Mouse (Mus musculus): ENCODE measurements around the gene Bpi. TPM values are rescaled to one million over a fixed set of nuclear protein-coding genes. Genes with fewer than 3 reads are reported as not detected.
A peak's percentile ranks its signal among the peaks of the same experiment; 100 is the strongest.

The Bpi gene
- polyA plus RNA-seq, 1 experiment from 2014 or later, result not detected

- Histone ChIP-seq H3K4me2 (replicated peaks) (no peak overlapping the region), H3K9me3 (replicated peaks) (no peaks in the 10 kb centered on the region), H3K27me3 (no peaks in the 10 kb centered on the region), H3K27ac (no peak overlapping the region), H3K9ac (no peak overlapping the region), H3K4me3 (no peak overlapping the region), H3K4me1 (no peaks in the 10 kb centered on the region), H3K36me3 (no peaks in the 10 kb centered on the region)
- 72% methylated on average over 4 of the region's 4 CpGs for WGBS
- no peak for ATAC-seq (ENCODE audit: low FRiP score)
Measured at GRCm38 (mm10) chr2:158245072-158245817, 12.6 kb upstream of the Bpi start.

- no peaks in the 10 kb centered on the region for H3K9me3 ChIP-seq (replicated peaks)
- H3K36me3 ChIP-seq, result no peaks in the 10 kb centered on the region
- no peak overlapping the region for H3K9ac ChIP-seq
- WGBS, result 84% methylated on average over 6 of the region's 6 CpGs
- no peak overlapping the region for H3K4me2 ChIP-seq (replicated peaks)
- no peak for ATAC-seq (ENCODE audit: low FRiP score)
- no peak overlapping the region for H3K27ac ChIP-seq
- no peak overlapping the region for H3K4me3 ChIP-seq
- H3K27me3 ChIP-seq, result no peaks in the 10 kb centered on the region
- no peaks in the 10 kb centered on the region for H3K4me1 ChIP-seq
Measured at GRCm38 (mm10) chr2:158247852-158248251, 10.0 kb upstream of the Bpi start.

- Histone ChIP-seq H3K4me1 (no peaks in the 10 kb centered on the region), H3K9ac (no peak overlapping the region), H3K27me3 (no peaks in the 10 kb centered on the region), H3K9me3 (replicated peaks) (no peaks in the 10 kb centered on the region), H3K27ac (no peak overlapping the region), H3K36me3 (no peaks in the 10 kb centered on the region), H3K4me2 (replicated peaks) (no peak overlapping the region), H3K4me3 (no peak overlapping the region)
- 62% methylated on average over 7 of the region's 7 CpGs for WGBS
- no peak for ATAC-seq (ENCODE audit: low FRiP score)
Measured at GRCm38 (mm10) chr2:158248318-158248717, 9.6 kb upstream of the Bpi start.

- no peak overlapping the region for H3K4me3 ChIP-seq
- H3K27me3 ChIP-seq, result no peaks in the 10 kb centered on the region
- H3K27ac ChIP-seq, result no peak overlapping the region
- H3K9me3 ChIP-seq (replicated peaks), result no peaks in the 10 kb centered on the region
- WGBS, result 86% methylated on average over 4 of the region's 4 CpGs
- no peaks in the 10 kb centered on the region for H3K36me3 ChIP-seq
- no peak overlapping the region for H3K4me2 ChIP-seq (replicated peaks)
- H3K9ac ChIP-seq, result no peak overlapping the region
- H3K4me1 ChIP-seq, result no peaks in the 10 kb centered on the region
- ATAC-seq (ENCODE audit: low FRiP score), result no peak
Measured at GRCm38 (mm10) chr2:158250558-158250957, 7.3 kb upstream of the Bpi start.

- H3K9ac ChIP-seq, result no peak overlapping the region
- 74% methylated on average over 5 of the region's 5 CpGs for WGBS
- peaks cover 6% of the 10 kb centered on the region; the same call in 1 of the 2 replicates for H3K4me1 ChIP-seq
- no peaks in the 10 kb centered on the region for H3K27me3 ChIP-seq
- no peaks in the 10 kb centered on the region for H3K36me3 ChIP-seq
- no peaks in the 10 kb centered on the region for H3K9me3 ChIP-seq (replicated peaks)
- no peak overlapping the region for H3K4me3 ChIP-seq
- ATAC-seq (ENCODE audit: low FRiP score), result no peak
- H3K4me2 ChIP-seq (replicated peaks), result no peak overlapping the region
- H3K27ac ChIP-seq, result no peak overlapping the region
Measured at GRCm38 (mm10) chr2:158253806-158254205, 4.1 kb upstream of the Bpi start.

- Histone ChIP-seq H3K4me1 (peaks cover 6% of the 10 kb centered on the region; the same call in 1 of the 2 replicates), H3K4me2 (replicated peaks) (no peak overlapping the region), H3K36me3 (no peaks in the 10 kb centered on the region), H3K27me3 (no peaks in the 10 kb centered on the region), H3K27ac (no peak overlapping the region), H3K9ac (no peak overlapping the region), H3K4me3 (no peak overlapping the region), H3K9me3 (replicated peaks) (no peaks in the 10 kb centered on the region)
- no peak for ATAC-seq (ENCODE audit: low FRiP score)
- WGBS, result 25% methylated on average over 5 of the region's 5 CpGs
Measured at GRCm38 (mm10) chr2:158256894-158257293, 1.0 kb upstream of the Bpi start.

GRCm38 (mm10) chr2:158258781-158259180 lies 887 bp downstream of the Bpi start:
- peaks cover 8% of the 10 kb centered on the region for H3K4me1 ChIP-seq
- H3K4me2 ChIP-seq (replicated peaks), result no peak overlapping the region
- H3K36me3 ChIP-seq, result no peaks in the 10 kb centered on the region
- no peaks in the 10 kb centered on the region for H3K27me3 ChIP-seq
- no peak overlapping the region for H3K9ac ChIP-seq
- no peak overlapping the region for H3K27ac ChIP-seq
- WGBS, result 8% methylated on average over 12 of the region's 12 CpGs
- no peaks in the 10 kb centered on the region for H3K9me3 ChIP-seq (replicated peaks)
- 0 out of 2 replicates have a peak, but pooled peaks have one; percentile 6 for ATAC-seq (ENCODE audit: low FRiP score)
- no peak overlapping the region for H3K4me3 ChIP-seq

GRCm38 (mm10) chr2:158259498-158259897 lies 1.6 kb downstream of the Bpi start:
- no peaks in the 10 kb centered on the region for H3K9me3 ChIP-seq (replicated peaks)
- no peak for ATAC-seq (ENCODE audit: low FRiP score)
- WGBS, result 72% methylated on average over 8 of the region's 8 CpGs
- no peak overlapping the region for H3K9ac ChIP-seq
- no peaks in the 10 kb centered on the region for H3K36me3 ChIP-seq
- no peak overlapping the region for H3K4me3 ChIP-seq
- no peak overlapping the region for H3K4me2 ChIP-seq (replicated peaks)
- H3K4me1 ChIP-seq, result peaks cover 8% of the 10 kb centered on the region
- no peak overlapping the region for H3K27ac ChIP-seq
- no peaks in the 10 kb centered on the region for H3K27me3 ChIP-seq

GRCm38 (mm10) chr2:158264877-158265276 lies 7.0 kb downstream of the Bpi start:
- 84% methylated on average over 3 of the region's 3 CpGs for WGBS
- no peak for ATAC-seq (ENCODE audit: low FRiP score)

GRCm38 (mm10) chr2:158270017-158270416 lies 12.1 kb downstream of the Bpi start:
- H3K27me3 ChIP-seq, result no peaks in the 10 kb centered on the region
- no peaks in the 10 kb centered on the region for H3K9me3 ChIP-seq (replicated peaks)
- H3K4me3 ChIP-seq, result no peak overlapping the region
- no peak overlapping the region for H3K9ac ChIP-seq
- H3K4me2 ChIP-seq (replicated peaks), result no peak overlapping the region
- WGBS, result 75% methylated on average over 8 of the region's 8 CpGs
- ATAC-seq (ENCODE audit: low FRiP score), result no peak
- no peak overlapping the region for H3K27ac ChIP-seq
- H3K4me1 ChIP-seq, result peaks cover 9% of the 10 kb centered on the region; the same call in 1 of the 2 replicates
- H3K36me3 ChIP-seq, result no peaks in the 10 kb centered on the region

More at GRCm38 (mm10) chr2:158264877-158265276, 7.0 kb downstream of the Bpi start:
- Histone ChIP-seq H3K27ac (no peak overlapping the region), H3K27me3 (no peaks in the 10 kb centered on the region), H3K4me3 (no peak overlapping the region), H3K4me2 (replicated peaks) (no peak overlapping the region), H3K4me1 (peaks cover 2% of the 10 kb centered on the region; the same call in 1 of the 2 replicates), H3K9me3 (replicated peaks) (no peaks in the 10 kb centered on the region), H3K9ac (no peak overlapping the region), H3K36me3 (no peaks in the 10 kb centered on the region)

GRCm38 (mm10) chr2:158273646-158274045 lies 15.8 kb downstream of the Bpi start:
- no peak for ATAC-seq (ENCODE audit: low FRiP score)
- Histone ChIP-seq H3K4me1 (peaks cover 17% of the 10 kb centered on the region; the same call in 1 of the 2 replicates), H3K4me3 (no peak overlapping the region), H3K9ac (0 out of 2 replicates have a peak overlapping the region, but pooled peaks have one; percentile 8), H3K27me3 (no peaks in the 10 kb centered on the region), H3K4me2 (replicated peaks) (no peak overlapping the region), H3K9me3 (replicated peaks) (no peaks in the 10 kb centered on the region), H3K27ac (0 out of 2 replicates have a peak overlapping the region, but pooled peaks have one; percentile 35), H3K36me3 (no peaks in the 10 kb centered on the region)
- WGBS, result 25% methylated on average over 2 of the region's 2 CpGs

- Histone ChIP-seq H3K4me1 (peaks cover 17% of the 10 kb centered on the region; the same call in 1 of the 2 replicates), H3K27me3 (no peaks in the 10 kb centered on the region), H3K36me3 (no peaks in the 10 kb centered on the region), H3K4me2 (replicated peaks) (no peak overlapping the region), H3K9me3 (replicated peaks) (no peaks in the 10 kb centered on the region), H3K9ac (no peak overlapping the region), H3K27ac (no peak overlapping the region), H3K4me3 (no peak overlapping the region)
- no peak for ATAC-seq (ENCODE audit: low FRiP score)
- WGBS, result 88% methylated on average over 3 of the region's 3 CpGs
Measured at GRCm38 (mm10) chr2:158275349-158275748, 17.5 kb downstream of the Bpi start.

GRCm38 (mm10) chr2:158275811-158276210 lies 17.9 kb downstream of the Bpi start:
- Histone ChIP-seq H3K36me3 (no peaks in the 10 kb centered on the region), H3K27ac (no peak overlapping the region), H3K9me3 (replicated peaks) (no peaks in the 10 kb centered on the region), H3K4me3 (no peak overlapping the region), H3K27me3 (no peaks in the 10 kb centered on the region), H3K9ac (no peak overlapping the region), H3K4me1 (peaks cover 17% of the 10 kb centered on the region; the same call in 1 of the 2 replicates), H3K4me2 (replicated peaks) (no peak overlapping the region)
- ATAC-seq (ENCODE audit: low FRiP score), result no peak
- WGBS, result 56% methylated on average over 4 of the region's 4 CpGs
